Mouse (Mus musculus) limb, embryonic 12.5 days (tissue): Measurements from ENCODE around the gene Cttnbp2. TPM values are rescaled to one million over a fixed set of nuclear protein-coding genes. Genes with fewer than 3 reads are reported as not detected.
"Not testable (repeated sequence)": the region's sequence is repeated elsewhere in the genome, so short reads cannot be mapped to it uniquely, and the experiment has no call there.

Experiments
- ATAC-seq: fragments of 200-750 bp; cut with Nextera tagmentation; 2 replicates; pipeline ENCODE4 v1.8.0; 2017; ENCODE audit warnings: low read depth, moderate TSS enrichment; ENCODE audit not compliant: insufficient number of reproducible peaks, insufficient read depth, low FRiP score, low TSS enrichment
- H3K27ac ChIP-seq: fragments of 300-500 bp; sonication (generic); 2 replicates; pipeline ENCODE4 v1.5.1; 2016; ENCODE audit warnings: mild to moderate bottlenecking, moderate library complexity
- H3K27me3 ChIP-seq: fragments of 300-500 bp; sonication (generic); 2 replicates; pipeline ENCODE4 v1.6.1; 2016; ENCODE audit warnings: mild to moderate bottlenecking, moderate library complexity
- H3K36me3 ChIP-seq: fragments of 300-500 bp; sonication (generic); 2 replicates; pipeline ENCODE4 v1.6.1; 2016; ENCODE audit warnings: mild to moderate bottlenecking, moderate library complexity
- H3K4me1 ChIP-seq: fragments of 300-500 bp; sonication (generic); replicated peaks from 2 replicates; pipeline ENCODE4 v1.6.1; 2016
- H3K4me2 ChIP-seq: fragments of 300-500 bp; sonication (generic); 2 replicates; pipeline ENCODE4 v1.6.1; 2016; ENCODE audit warnings: mild to moderate bottlenecking, moderate library complexity
- H3K4me3 ChIP-seq: fragments of 300-500 bp; sonication (generic); replicated peaks from 2 replicates; pipeline ENCODE4 v1.5.1; 2016; ENCODE audit warnings: mild to moderate bottlenecking
- H3K9ac ChIP-seq: fragments of 300-500 bp; sonication (generic); replicated peaks from 2 replicates; pipeline ENCODE4 v1.6.1; 2016; ENCODE audit warnings: mild to moderate bottlenecking, moderate library complexity
- H3K9me3 ChIP-seq: fragments of 300-500 bp; sonication (generic); 2 replicates; pipeline ENCODE4 v1.6.1; 2016; ENCODE audit warnings: mild to moderate bottlenecking, moderate library complexity
- WGBS: fragments of 180-500 bp; shearing (Covaris S2); methylation state at CpG from one replicate; pipeline ENCODE4 v1.1.7; 2016; 5-methylcytosine and 5-hydroxymethylcytosine counted together
- polyA plus RNA-seq: library from polyadenylated mRNA; unstranded; fragments of >200 nt; fragmentation: Nextera tagmentation; extraction: Ambion mirVana; gene quantifications from 2 replicates; pipeline ENCODE4 v1.2.1, GENCODE M21; 2016

Gene Cttnbp2
- polyA plus RNA-seq, 1 experiment from 2014 or later = 22.7 TPM

DNA sequence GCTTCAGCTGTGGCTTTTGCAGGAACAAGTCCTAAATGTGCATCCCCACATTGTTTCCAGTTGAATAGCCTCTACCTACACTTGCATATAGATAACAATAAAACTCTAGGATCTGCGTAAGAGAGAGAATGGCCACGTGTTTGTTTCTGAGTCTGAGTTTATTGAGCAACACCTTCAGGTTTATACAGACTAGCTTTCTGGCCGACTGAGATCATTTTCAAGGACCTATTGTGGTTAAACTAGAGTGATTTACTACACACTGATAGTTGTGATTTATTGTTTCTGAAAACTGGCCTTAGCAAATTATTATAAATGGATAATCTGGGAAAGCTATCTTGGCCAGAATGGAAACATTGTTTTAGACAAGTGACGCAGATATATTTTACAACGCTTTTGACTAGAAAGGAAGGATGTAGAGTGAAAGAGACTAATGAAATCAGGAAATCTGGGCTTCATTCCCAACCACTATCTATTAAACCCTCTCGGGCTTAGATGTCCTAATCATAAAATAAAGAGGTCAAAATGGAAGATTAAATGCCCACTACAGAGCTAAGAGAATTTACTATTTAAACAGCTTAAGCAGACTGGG lies 96.7 kb downstream of the Cttnbp2 start:
- no peak overlapping the region for H3K9ac ChIP-seq
- 0 out of 2 replicates have a peak, but pooled peaks cover 6% of the 10 kb centered on the region for H3K36me3 ChIP-seq
- peaks cover 6% of the 10 kb centered on the region; the same call in 1 of the 2 replicates for H3K4me1 ChIP-seq
- no peak for ATAC-seq
- no peak overlapping the region for H3K4me3 ChIP-seq
- no peak overlapping the region for H3K4me2 ChIP-seq
- WGBS = 62% methylated on average over 6 of the region's 6 CpGs
- H3K27me3 ChIP-seq = no peaks in the 10 kb centered on the region
- no peak overlapping the region for H3K27ac ChIP-seq
- no peaks in the 10 kb centered on the region for H3K9me3 ChIP-seq

DNA sequence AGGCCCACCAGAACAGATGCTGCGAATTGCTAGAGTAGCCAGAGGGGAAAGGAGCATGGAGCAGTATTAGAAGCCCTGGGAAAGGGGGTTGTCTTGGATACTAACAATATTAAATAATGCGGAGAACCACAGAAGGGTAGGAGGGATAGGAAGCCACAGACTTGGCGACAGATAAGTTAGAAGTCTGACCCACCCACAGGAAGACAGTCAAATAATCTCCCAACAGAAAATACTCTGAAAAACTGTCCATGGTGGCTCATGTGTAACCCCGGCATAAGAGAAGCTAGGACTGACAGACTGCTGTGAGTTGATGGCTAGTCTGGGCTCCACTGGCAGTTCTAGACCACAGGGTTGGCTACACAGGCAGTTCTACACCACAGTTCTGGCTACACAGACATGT lies 98.7 kb downstream of the Cttnbp2 start:
- ATAC-seq = no peak
- Histone ChIP-seq H3K4me1 (peaks cover 5% of the 10 kb centered on the region; the same call in 1 of the 2 replicates), H3K4me3 (no peak overlapping the region), H3K4me2 (no peak overlapping the region), H3K9ac (no peak overlapping the region), H3K9me3 (no peaks in the 10 kb centered on the region), H3K36me3 (0 out of 2 replicates have a peak, but pooled peaks cover 6% of the 10 kb centered on the region), H3K27ac (no peak overlapping the region), H3K27me3 (no peaks in the 10 kb centered on the region)
- 85% methylated on average over 4 of the region's 4 CpGs for WGBS

DNA sequence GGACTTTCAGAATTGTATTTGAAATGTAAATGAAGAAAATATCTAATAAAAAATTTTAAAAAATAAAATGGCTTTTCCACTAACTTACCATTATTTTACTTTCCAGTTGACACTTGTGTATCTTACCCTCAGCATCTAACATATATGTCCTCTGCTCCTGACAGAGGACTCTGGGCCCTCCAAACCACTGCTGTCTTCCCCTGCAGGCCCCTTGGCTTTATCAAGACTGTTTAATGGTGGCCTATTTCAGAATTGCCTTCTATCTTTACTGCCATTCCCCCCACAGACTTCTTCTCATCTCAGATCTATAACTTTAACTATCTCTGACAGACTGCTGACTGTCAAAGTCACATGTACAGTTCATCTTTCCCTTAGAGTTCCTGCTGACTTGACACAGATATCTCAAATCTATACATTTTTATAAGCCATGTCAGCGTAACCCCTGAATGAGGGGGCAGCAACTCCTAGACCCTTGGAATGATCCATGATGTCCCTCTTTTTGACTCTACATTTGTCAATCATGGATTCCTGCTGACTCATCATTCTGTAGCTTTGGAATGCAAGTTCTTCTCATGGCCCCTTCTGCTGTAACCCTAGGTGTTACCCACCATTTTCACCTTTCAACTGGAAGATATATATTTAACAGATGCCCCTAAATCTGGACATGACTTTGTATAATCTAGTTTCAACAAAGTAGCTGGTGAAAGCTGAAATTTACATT lies 103.0 kb downstream of the Cttnbp2 start:
- Histone ChIP-seq H3K27me3 (no peaks in the 10 kb centered on the region), H3K36me3 (peaks cover 10% of the 10 kb centered on the region; the same call in 1 of the 2 replicates), H3K4me1 (no peaks in the 10 kb centered on the region), H3K4me2 (no peak overlapping the region), H3K27ac (no peak overlapping the region), H3K9ac (no peak overlapping the region), H3K9me3 (no peaks in the 10 kb centered on the region), H3K4me3 (no peak overlapping the region)
- ATAC-seq = no peak
- WGBS = 95% methylated on average over 1 of the region's 1 CpGs

DNA sequence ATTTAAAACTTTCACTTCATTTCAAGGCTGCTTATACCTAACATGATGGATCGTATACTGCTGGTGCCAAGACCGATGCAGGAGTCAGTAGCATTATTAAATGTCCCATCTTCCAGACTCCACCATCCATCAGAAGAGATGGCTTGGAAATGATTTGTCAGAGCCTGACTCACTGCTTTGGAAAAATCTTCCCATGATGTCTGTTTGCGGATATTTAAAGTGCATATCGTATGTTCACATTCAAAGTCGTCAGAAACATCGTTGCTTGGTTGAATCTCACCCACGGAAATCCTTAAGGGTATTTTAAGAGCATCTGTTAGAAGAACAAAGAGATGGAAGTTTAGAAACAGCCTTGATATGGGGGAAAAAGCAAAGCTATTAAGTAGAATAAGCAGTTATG lies 106.2 kb downstream of the Cttnbp2 start:
- Histone ChIP-seq H3K36me3 (peaks cover 24% of the 10 kb centered on the region), H3K4me2 (no peak overlapping the region), H3K27me3 (no peaks in the 10 kb centered on the region), H3K27ac (no peak overlapping the region), H3K9me3 (no peaks in the 10 kb centered on the region), H3K4me3 (no peak overlapping the region), H3K9ac (no peak overlapping the region), H3K4me1 (no peaks in the 10 kb centered on the region)
- WGBS = 93% methylated on average over 7 of the region's 7 CpGs
- no peak for ATAC-seq

DNA sequence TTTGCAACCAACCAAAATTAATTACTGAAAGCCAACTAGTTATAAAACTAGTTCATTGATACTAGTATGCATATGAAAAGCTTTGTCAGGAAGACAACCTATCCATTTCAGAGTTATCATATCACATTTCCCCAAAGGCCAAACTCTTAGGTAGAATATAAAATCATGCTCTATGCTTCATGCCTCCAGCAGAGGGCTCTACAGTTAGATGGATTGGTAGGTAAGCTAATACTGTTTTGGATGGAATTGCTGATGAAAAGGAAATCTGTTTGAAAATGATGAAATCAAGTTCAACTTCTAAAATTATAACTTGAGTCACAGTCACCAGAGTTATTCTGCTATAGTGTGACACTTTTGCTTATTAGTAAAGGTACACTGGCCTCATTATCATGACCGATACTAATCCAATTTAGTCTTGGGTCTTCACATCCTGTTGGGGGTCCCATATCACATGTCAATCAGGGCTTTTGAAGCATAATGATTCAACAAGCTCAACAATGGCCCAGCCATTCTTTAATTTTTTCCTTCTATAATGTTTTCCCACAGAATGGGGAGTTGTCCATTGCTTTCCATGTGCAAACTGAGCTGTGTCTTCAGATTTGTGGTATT lies 113.5 kb downstream of the Cttnbp2 start:
- no peaks in the 10 kb centered on the region for H3K27me3 ChIP-seq
- 94% methylated on average over 1 of the region's 1 CpGs for WGBS
- no peak overlapping the region for H3K27ac ChIP-seq
- H3K4me1 ChIP-seq = no peaks in the 10 kb centered on the region
- no peak overlapping the region for H3K4me3 ChIP-seq
- no peak overlapping the region for H3K9ac ChIP-seq
- no peak for ATAC-seq
- no peak overlapping the region for H3K4me2 ChIP-seq
- H3K9me3 ChIP-seq = no peaks in the 10 kb centered on the region; the same call in 1 of the 2 replicates
- peaks cover 36% of the 10 kb centered on the region for H3K36me3 ChIP-seq

DNA sequence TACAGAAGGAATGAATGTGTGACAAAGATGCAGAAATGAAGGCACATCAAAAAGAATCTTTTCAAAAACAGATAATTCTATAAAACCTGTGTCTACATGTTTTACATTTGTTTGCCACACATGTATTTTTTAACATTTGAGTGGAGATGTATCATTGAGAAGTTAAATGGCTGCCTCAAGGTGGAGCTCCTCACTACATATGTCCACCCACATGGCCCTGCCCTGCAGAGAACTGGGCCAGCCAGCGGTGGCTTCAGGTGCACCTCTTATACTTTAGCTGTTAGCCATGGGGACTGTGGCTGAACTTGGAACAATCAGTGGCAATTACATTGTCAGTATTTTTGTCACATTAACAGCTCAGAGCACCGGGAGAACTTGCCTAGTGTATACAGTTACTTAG lies 133.3 kb downstream of the Cttnbp2 start:
- ATAC-seq = no peak
- Histone ChIP-seq H3K4me2 (no peak overlapping the region), H3K9me3 (0 out of 2 replicates have a peak, but pooled peaks cover 2% of the 10 kb centered on the region), H3K36me3 (peaks cover 8% of the 10 kb centered on the region), H3K4me1 (peaks cover 7% of the 10 kb centered on the region; the same call in 1 of the 2 replicates), H3K9ac (no peak overlapping the region), H3K4me3 (no peak overlapping the region), H3K27me3 (no peaks in the 10 kb centered on the region), H3K27ac (no peak overlapping the region)
- WGBS = 79% methylated on average over 2 of the region's 2 CpGs

DNA sequence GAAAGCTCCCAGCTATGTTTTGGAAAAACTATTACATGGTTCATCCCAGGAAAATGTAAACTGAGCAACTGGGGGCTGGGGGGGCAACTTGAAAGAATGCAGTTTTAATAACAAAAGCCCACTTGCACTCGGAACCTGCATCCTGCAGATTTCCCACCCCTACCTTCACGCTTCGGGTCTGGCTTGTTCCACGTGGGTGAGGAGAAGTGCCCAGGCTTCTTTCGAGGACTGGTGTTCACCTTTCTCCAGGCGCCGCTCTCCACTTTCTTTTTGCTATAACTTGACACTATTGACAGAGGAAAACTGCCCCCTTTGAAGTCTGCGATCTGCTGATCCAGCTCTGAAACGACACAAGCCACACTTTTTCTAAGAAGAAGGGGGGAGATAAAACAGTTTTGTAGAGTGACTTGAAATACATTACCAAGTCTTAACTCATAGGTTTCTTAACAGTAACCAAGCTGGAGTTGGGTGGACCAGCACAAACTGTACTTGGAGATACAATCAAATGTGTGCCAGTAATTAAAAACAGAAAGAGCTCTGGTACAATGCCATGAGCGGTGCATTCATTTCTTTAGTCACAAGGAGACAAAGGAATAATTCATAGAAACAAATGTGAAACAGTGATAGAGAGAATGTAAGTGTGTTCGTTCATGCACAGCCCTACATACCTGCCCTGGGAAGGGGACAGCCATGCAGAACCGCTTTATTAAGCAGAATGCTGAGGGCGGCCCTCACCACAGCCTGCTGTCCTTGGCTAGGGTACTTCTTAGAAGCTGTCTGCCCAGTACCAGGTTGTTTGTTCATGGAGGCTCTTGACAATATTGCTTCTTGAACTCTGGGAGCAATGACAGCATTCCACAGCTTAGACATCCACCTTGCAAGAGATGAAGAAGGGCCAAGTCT lies 134.1 kb downstream of the Cttnbp2 start:
- Histone ChIP-seq H3K36me3 (peaks cover 12% of the 10 kb centered on the region), H3K4me1 (peaks cover 7% of the 10 kb centered on the region; the same call in 1 of the 2 replicates), H3K4me2 (no peak overlapping the region), H3K27me3 (no peaks in the 10 kb centered on the region), H3K9me3 (0 out of 2 replicates have a peak, but pooled peaks cover 2% of the 10 kb centered on the region), H3K9ac (no peak overlapping the region), H3K4me3 (no peak overlapping the region), H3K27ac (no peak overlapping the region)
- WGBS = 65% methylated on average over 13 of the region's 13 CpGs
- no peak for ATAC-seq

DNA sequence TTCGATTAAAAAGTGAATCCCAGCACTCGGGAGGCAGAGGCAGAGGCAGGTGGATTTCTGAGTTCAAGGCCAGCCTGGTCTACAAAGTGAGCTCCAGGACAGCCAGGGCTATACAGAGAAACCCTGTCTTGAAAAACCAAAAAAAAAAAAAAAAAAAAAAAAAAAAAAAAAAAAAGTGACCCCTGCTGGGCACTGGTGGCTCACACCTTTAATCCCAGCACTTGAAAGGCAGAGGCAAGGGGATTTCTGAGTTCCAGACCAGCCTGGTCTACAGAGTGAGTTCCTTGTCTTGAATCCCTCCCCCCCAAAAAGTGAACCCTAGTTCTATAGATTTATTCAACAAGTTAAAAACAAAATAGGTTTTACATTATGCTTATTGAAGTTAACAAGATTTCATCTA lies 136.9 kb downstream of the Cttnbp2 start:
- H3K9ac ChIP-seq, H3K9me3 ChIP-seq, H3K27ac ChIP-seq, ATAC-seq, H3K4me1 ChIP-seq, H3K4me3 ChIP-seq, H3K4me2 ChIP-seq, H3K27me3 ChIP-seq: not testable (repeated sequence)
- WGBS = 80% methylated on average over 2 of the region's 2 CpGs
- peaks cover 11% of the 10 kb centered on the region for H3K36me3 ChIP-seq

DNA sequence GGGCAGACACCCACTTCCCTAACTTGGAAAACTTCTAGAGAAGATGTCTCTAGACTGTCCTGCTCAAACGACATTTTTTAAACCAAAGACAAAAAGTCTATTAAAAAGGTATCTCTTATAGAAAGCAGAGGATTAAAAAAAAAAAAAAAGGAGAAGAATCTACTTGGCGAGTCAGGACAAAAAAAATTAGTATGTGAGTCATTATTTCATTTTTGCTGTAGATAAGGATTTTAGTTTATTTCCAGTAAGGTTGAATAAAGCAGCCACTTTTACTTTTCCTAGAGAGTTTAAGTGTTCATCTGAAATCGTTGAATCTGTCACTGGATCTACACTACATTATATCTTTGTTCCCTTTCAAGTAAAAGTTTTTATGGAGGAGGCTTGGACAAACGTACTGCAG lies 139.9 kb downstream of the Cttnbp2 start:
- H3K4me1 ChIP-seq = no peaks in the 10 kb centered on the region
- H3K9me3 ChIP-seq = no peaks in the 10 kb centered on the region
- H3K9ac ChIP-seq = no peak overlapping the region
- H3K27me3 ChIP-seq = no peaks in the 10 kb centered on the region
- H3K4me3 ChIP-seq = no peak overlapping the region
- H3K36me3 ChIP-seq = peaks cover 3% of the 10 kb centered on the region; the same call in 1 of the 2 replicates
- ATAC-seq = no peak
- no peak overlapping the region for H3K27ac ChIP-seq
- H3K4me2 ChIP-seq = no peak overlapping the region
- 70% methylated on average over 4 of the region's 4 CpGs for WGBS

DNA sequence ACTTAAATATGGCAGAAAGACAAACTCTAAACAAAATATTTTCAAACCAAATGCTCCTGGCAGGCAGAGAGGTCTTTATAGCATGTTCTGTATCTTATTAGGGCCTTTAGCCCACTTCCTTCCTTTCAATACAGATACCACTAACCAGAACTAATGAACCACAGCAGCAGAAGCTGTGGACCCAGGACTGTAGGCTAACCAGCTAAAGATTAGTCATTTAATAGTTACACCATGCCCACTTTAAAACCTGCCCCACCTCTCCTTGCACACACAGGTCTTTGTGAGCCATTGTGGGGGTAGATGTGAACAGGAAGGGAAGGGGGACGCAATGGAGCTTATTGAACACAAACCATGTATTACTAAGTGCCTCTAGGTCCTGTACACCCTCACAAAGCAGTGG lies 141.0 kb downstream of the Cttnbp2 start:
- H3K4me1 ChIP-seq = no peaks in the 10 kb centered on the region
- H3K9me3 ChIP-seq = no peaks in the 10 kb centered on the region
- H3K27ac ChIP-seq = no peak overlapping the region
- ATAC-seq = no peak
- H3K36me3 ChIP-seq = peaks cover 3% of the 10 kb centered on the region; the same call in 1 of the 2 replicates
- no peak overlapping the region for H3K4me3 ChIP-seq
- no peak overlapping the region for H3K9ac ChIP-seq
- H3K4me2 ChIP-seq = no peak overlapping the region
- WGBS = 70% methylated on average over 1 of the region's 1 CpGs
- H3K27me3 ChIP-seq = no peaks in the 10 kb centered on the region
